ENCODE assay signal across 8 mouse cellular contexts in genomic region chr13:6646674-6647066, GRCm38 (mm10). TPM values are rescaled to one million over a fixed set of nuclear protein-coding genes. Genes with fewer than 3 reads are reported as not detected.
DNase-seq lines count a peak whose midpoint lies in the region; ATAC-seq and TF ChIP-seq lines count a peak whose summit lies in the region.

No protein-coding gene starts in this region.

- DNase-seq in heart, postnatal 36 days: no peak
- DNase-seq in ES-E14 (ENCODE audit: low read depth, low spot score): no peak
- DNase-seq in embryo, embryonic 9.5 days (ENCODE audit: extremely low spot score): no peak
- no peak for DNase-seq in adrenal gland, postnatal 4 days (ENCODE audit: low spot score in 2 of 2)
- no peak for DNase-seq in kidney, postnatal 4 days

- no peaks in the 10 kb centered on the region for H3K9me3 ChIP-seq in heart, embryonic 12.5 days (replicated peaks)
- no peaks in the 10 kb centered on the region for H3K9me3 ChIP-seq in ES-E14 (ENCODE audit: control insufficient read depth, insufficient read depth, low read depth, low read length)
- no peaks in the 10 kb centered on the region for H3K9me3 ChIP-seq in heart, embryonic 16.5 days (replicated peaks; ENCODE audit: control insufficient read depth, low read length)

- H3K9ac ChIP-seq in heart, embryonic 12.5 days: peak overlapping the region; percentile 93
- peak overlapping the region; percentile 71; the same call in 1 of the 2 replicates for H3K9ac ChIP-seq in ES-E14 (ENCODE audit: insufficient read depth, low read depth, low read length, poor library complexity, severe bottlenecking)
- peak overlapping the region; percentile 86 for H3K9ac ChIP-seq in heart, embryonic 16.5 days (ENCODE audit: low read length)

- ATAC-seq in heart, embryonic 12.5 days (ENCODE audit: insufficient number of reproducible peaks, low FRiP score): no peak
- ATAC-seq in heart, embryonic 16.5 days (replicated peaks; ENCODE audit: extremely low read depth, insufficient read depth, low FRiP score): no peak
- ATAC-seq in megakaryocyte-erythroid progenitor cell, adult 5-6 weeks (replicated peaks; ENCODE audit: low FRiP score, low TSS enrichment, poor library complexity, severe bottlenecking): 0 out of 2 replicates have a peak, but pooled peaks have one; percentile 1

- 0 out of 2 replicates have a peak, but pooled peaks cover 5% of the 10 kb centered on the region for H3K36me3 ChIP-seq in heart, embryonic 12.5 days
- peaks cover 3% of the 10 kb centered on the region for H3K36me3 ChIP-seq in ES-E14 (ENCODE audit: control insufficient read depth, insufficient read depth, low read length, poor library complexity, severe bottlenecking)
- no peaks in the 10 kb centered on the region for H3K36me3 ChIP-seq in heart, embryonic 16.5 days (ENCODE audit: control insufficient read depth, insufficient read depth)

- 33% methylated on average over 3 of the region's 3 CpGs for WGBS in heart, embryonic 12.5 days
- WGBS in heart, embryonic 16.5 days: 31% methylated on average over 3 of the region's 3 CpGs

- intact Hi-C loops in heart, postnatal 36 days (cut with DNase I): no loop called here

- peak overlapping the region; percentile 98 for H3K4me2 ChIP-seq in heart, embryonic 12.5 days
- peak overlapping the region; percentile 99 for H3K4me2 ChIP-seq in heart, embryonic 16.5 days (ENCODE audit: low read depth, low read length)

- peak overlapping the region; percentile 84 for H3K4me3 ChIP-seq in heart, embryonic 12.5 days
- H3K4me3 ChIP-seq in ES-E14 (ENCODE audit: insufficient read depth in 1 of 2, low read depth in 1 of 2, low read length in 2 of 2, poor library complexity in 1 of 2, severe bottlenecking in 1 of 2): peak overlapping the region; percentile 74 to 87
- H3K4me3 ChIP-seq in heart, embryonic 16.5 days (ENCODE audit: low read length): peak overlapping the region; percentile 89

- in situ Hi-C loops in ES-E14 (cut with MboI; ENCODE audit: low sequenced_read_pairs in 2 of 2, unreplicated experiment in 2 of 2): no loop called here

- H3K27me3 ChIP-seq in heart, embryonic 12.5 days (replicated peaks): no peaks in the 10 kb centered on the region
- no peaks in the 10 kb centered on the region for H3K27me3 ChIP-seq in heart, embryonic 16.5 days (ENCODE audit: control insufficient read depth, insufficient read depth, low read length)

- H3K4me1 ChIP-seq in heart, embryonic 12.5 days (replicated peaks): peaks cover 23% of the 10 kb centered on the region
- H3K4me1 ChIP-seq in ES-E14 (ENCODE audit: control insufficient read depth in 2 of 2, insufficient read depth in 2 of 2, low read length in 2 of 2, poor library complexity in 1 of 2): peaks cover 0 to 5% of the 10 kb centered on the region in 2 experiments; a peak in 1 of 4 replicates
- H3K4me1 ChIP-seq in heart, embryonic 16.5 days (ENCODE audit: control insufficient read depth, insufficient read depth, low read length): peaks cover 17% of the 10 kb centered on the region

- peak overlapping the region; percentile 87 for H3K27ac ChIP-seq in heart, embryonic 12.5 days (ENCODE audit: poor library complexity, severe bottlenecking)
- H3K27ac ChIP-seq in ES-E14 (ENCODE audit: insufficient read depth, low read depth, low read length, poor library complexity, severe bottlenecking): no peak overlapping the region
- peak overlapping the region; percentile 96 for H3K27ac ChIP-seq in heart, embryonic 16.5 days (ENCODE audit: low read length)

TF ChIP-seq in ES-E14, 5 proteins besides CTCF, POLR2A, EP300 and RAD21:
- TF ChIP-seq HCFC1 (IDR thresholded peaks at IDR 0.05; ENCODE audit: borderline replicate concordance, insufficient read depth, low read length) (no peak), ZNF384 (IDR thresholded peaks at IDR 0.05; ENCODE audit: low read depth, low read length) (no peak), MAFK (IDR thresholded peaks at IDR 0.05; ENCODE audit: insufficient read depth, low read depth, low read length) (no peak), CHD2 (IDR thresholded peaks at IDR 0.05; ENCODE audit: low read depth, low read length) (no peak), ZC3H11A (IDR thresholded peaks at IDR 0.05; ENCODE audit: borderline replicate concordance, low read depth, low read length) (no peak)

RNA-seq across cellular contexts. Expression of gene Pfkp, which starts 1.9 kb away (rescaled TPM):
- polyA plus RNA-seq in heart, embryonic 12.5 days (2016; fragmentation: Nextera tagmentation; extraction: Ambion mirVana): 193 and 196 TPM in 2 replicates
- 10 to 100 TPM; 49.0 to 65.7 TPM for total RNA-seq in heart, postnatal 36 days (2021)
- 154 and 300 TPM in 2 replicates for total RNA-seq in ES-E14 (2012; rRNA removed)
- 201 and 224 TPM in 2 replicates for polyA plus RNA-seq in heart, embryonic 16.5 days (2015; fragmentation: Nextera tagmentation; extraction: Ambion mirVana)
- total RNA-seq in megakaryocyte-erythroid progenitor cell, adult 5-6 weeks (2014; fragmentation: Nextera tagmentation): 5.7 and 6.2 TPM in 2 replicates
- total RNA-seq in megakaryocyte-erythroid progenitor cell, adult 5-6 weeks (2017): 16.6 and 31.5 TPM in 2 replicates
- 10 to 100 TPM; 50.5 to 63.4 TPM for total RNA-seq in adrenal gland, postnatal 4 days (2021)
